ENCODE assay signal across 27 mouse cellular contexts in the genomic region with DNA sequence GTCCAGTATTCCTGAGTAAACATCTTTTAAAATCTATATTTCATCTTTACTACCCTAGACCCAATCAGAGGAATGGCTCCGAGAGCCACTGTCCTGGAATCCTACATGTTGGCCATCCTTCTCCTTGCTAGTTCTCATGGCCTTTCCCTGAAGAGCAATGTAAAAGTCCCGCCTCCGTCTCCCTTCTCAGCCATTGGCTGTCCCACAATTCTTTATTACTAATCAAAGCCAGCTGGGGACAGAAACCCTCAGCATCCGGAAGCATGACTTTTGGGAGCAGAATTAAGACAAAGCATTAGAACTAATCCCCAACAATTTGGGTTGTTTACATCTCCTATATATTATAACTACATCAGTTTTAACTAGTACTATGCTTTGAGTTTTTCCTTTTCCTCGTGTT. TPM values are rescaled to one million over a fixed set of nuclear protein-coding genes. Genes with fewer than 3 reads are reported as not detected.
DNase-seq lines count a peak whose midpoint lies in the region; ATAC-seq lines count a peak whose summit lies in the region.
"Had no signal": no experiment of that assay in that cellular context is flagged by ENCODE, and none has a peak within 500 bp of the region (broad histone marks: within the 10 kb centered on the region; RNA-seq: fewer than 3 reads in every experiment).

No protein-coding gene starts in this region.

- H3K9ac ChIP-seq in embryonic facial prominence, embryonic 14.5 days (ENCODE audit: low read depth, low read length) = no peak overlapping the region
- no peak overlapping the region for H3K9ac ChIP-seq in intestine, embryonic 16.5 days (ENCODE audit: low read depth, low read length)
- H3K9ac ChIP-seq: embryonic facial prominence, embryonic 15.5 days; forebrain, postnatal 0 days; heart, embryonic 12.5 days; heart, embryonic 15.5 days; hindbrain, embryonic 14.5 days had no signal

- H3K4me2 ChIP-seq in embryonic facial prominence, embryonic 14.5 days (ENCODE audit: low read depth, low read length) = no peak overlapping the region
- no peak overlapping the region for H3K4me2 ChIP-seq in intestine, embryonic 16.5 days (ENCODE audit: low read depth, low read length)
- H3K4me2 ChIP-seq: embryonic facial prominence, embryonic 15.5 days; heart, embryonic 12.5 days; heart, embryonic 15.5 days; hindbrain, embryonic 14.5 days had no signal

- H3K9me3 ChIP-seq in embryonic facial prominence, embryonic 14.5 days (ENCODE audit: control insufficient read depth, low read length) = no peaks in the 10 kb centered on the region
- no peaks in the 10 kb centered on the region for H3K9me3 ChIP-seq in intestine, embryonic 16.5 days (ENCODE audit: control insufficient read depth, low read length)
- H3K9me3 ChIP-seq: embryonic facial prominence, embryonic 15.5 days; heart, embryonic 12.5 days; heart, embryonic 15.5 days; hindbrain, embryonic 10.5 days had no signal

- no peak overlapping the region for H3K4me3 ChIP-seq in embryonic facial prominence, embryonic 14.5 days (ENCODE audit: low read depth, low read length)
- no peak overlapping the region for H3K4me3 ChIP-seq in intestine, embryonic 16.5 days (ENCODE audit: low read length)
- H3K4me3 ChIP-seq: embryonic facial prominence, embryonic 15.5 days; heart, embryonic 12.5 days; heart, embryonic 15.5 days; hindbrain, embryonic 10.5 days had no signal

- no peaks in the 10 kb centered on the region for H3K36me3 ChIP-seq in embryonic facial prominence, embryonic 14.5 days (ENCODE audit: control insufficient read depth, insufficient read depth, low read length)
- H3K36me3 ChIP-seq in intestine, embryonic 16.5 days (ENCODE audit: control insufficient read depth, insufficient read depth, low read length) = no peaks in the 10 kb centered on the region
- H3K36me3 ChIP-seq: embryonic facial prominence, embryonic 15.5 days; heart, embryonic 12.5 days; heart, embryonic 15.5 days; hindbrain, embryonic 10.5 days had no signal

- no peak overlapping the region for H3K27ac ChIP-seq in embryonic facial prominence, embryonic 14.5 days (replicated peaks; ENCODE audit: low read depth, low read length)
- H3K27ac ChIP-seq in intestine, embryonic 16.5 days (ENCODE audit: low read length) = no peak overlapping the region
- H3K27ac ChIP-seq: embryonic facial prominence, embryonic 15.5 days; heart, embryonic 15.5 days; hindbrain, embryonic 10.5 days; hindbrain, embryonic 14.5 days; hindbrain, postnatal 0 days had no signal

- WGBS in embryonic facial prominence, embryonic 14.5 days = 69% methylated on average over 5 of the region's 5 CpGs
- WGBS in intestine, embryonic 16.5 days = 84% methylated on average over 5 of the region's 5 CpGs

- no peak for ATAC-seq in embryonic facial prominence, embryonic 14.5 days (ENCODE audit: low read depth)
- ATAC-seq in intestine, embryonic 16.5 days = no peak
- ATAC-seq: forebrain, embryonic 14.5 days; forebrain, postnatal 0 days; hindbrain, postnatal 0 days; inflammation-experienced regulatory T-cells, adult 6 months; intestine, postnatal 0 days; Patski had no signal

- peaks cover 8% of the 10 kb centered on the region; the same call in 1 of the 2 replicates for H3K4me1 ChIP-seq in embryonic facial prominence, embryonic 14.5 days (ENCODE audit: control insufficient read depth, insufficient read depth, low read length)
- H3K4me1 ChIP-seq in intestine, embryonic 16.5 days (ENCODE audit: control insufficient read depth, insufficient read depth, low read length) = peaks cover 5% of the 10 kb centered on the region; the same call in 1 of the 2 replicates
- H3K4me1 ChIP-seq: embryonic facial prominence, embryonic 15.5 days had no signal

- peak; percentile 16 for DNase-seq in 3T3-L1 (ENCODE audit: low read depth, low spot score)
- DNase-seq in NIH3T3 (ENCODE audit: low read depth) = peak; percentile 13
- peak; percentile 54 for DNase-seq in embryo, embryonic 11 days
- DNase-seq in embryonic facial prominence, embryonic 14.5 days (ENCODE audit: low spot score) = peak; percentile 19
- no peak for DNase-seq in cerebellum, postnatal 10 days
- DNase-seq: adrenal gland, adult 2 months; adrenal gland, postnatal 14 days; cerebellum, adult 11 months; cerebellum, adult 8-10 months; cerebellum, postnatal 14 days; forebrain, postnatal 0 days; gastrocnemius, postnatal 25 days; heart, adult 18-20 months; heart, postnatal 10 days; heart, postnatal 36 days; kidney, adult 2 months had no signal

- no peaks in the 10 kb centered on the region for H3K27me3 ChIP-seq in embryonic facial prominence, embryonic 14.5 days (replicated peaks; ENCODE audit: control insufficient read depth, insufficient read depth, low read length)
- no peaks in the 10 kb centered on the region for H3K27me3 ChIP-seq in intestine, embryonic 16.5 days (replicated peaks; ENCODE audit: control insufficient read depth, insufficient read depth, low read length)
- H3K27me3 ChIP-seq: embryonic facial prominence, embryonic 15.5 days; heart, embryonic 12.5 days; heart, embryonic 15.5 days had no signal

RNA-seq across cellular contexts. Expression of gene Prdm5, which starts 10.9 kb away (rescaled TPM):
- 21.2 and 21.7 TPM in 2 replicates for polyA plus RNA-seq in embryonic facial prominence, embryonic 14.5 days (2014; fragmentation: Nextera tagmentation; extraction: Ambion mirVana)
- 9.1 and 9.2 TPM in 2 replicates for polyA plus RNA-seq in intestine, embryonic 16.5 days (2015; fragmentation: Nextera tagmentation; extraction: Ambion mirVana)

Comparison
In these comparisons a context has a peak if more than half of its experiments do, and no peak if none do; other contexts are left out.
1. DNase-seq: peak in 3T3-L1 (single experiment), NIH3T3 (single experiment), embryo, embryonic 11 days (single experiment) and embryonic facial prominence, embryonic 14.5 days (single experiment); none in cerebellum, postnatal 10 days (0 of 2).